Mouse (Mus musculus): ENCODE data around the gene Ccdc58. TPM values are rescaled to one million over a fixed set of nuclear protein-coding genes. Genes with fewer than 3 reads are reported as not detected.
"Not testable (repeated sequence)": the region's sequence is repeated elsewhere in the genome, so short reads cannot be mapped to it uniquely, and the experiment has no call there.

Ccdc58 gene
- polyA plus RNA-seq, 1 experiment: 93.0 TPM

GRCm38 (mm10) chr16:36101526-36101925 is 30.0 kb downstream of the Ccdc58 start:
- H3K27ac ChIP-seq (replicated peaks; ENCODE audit: low read depth, low read length): no peak overlapping the region
- H3K4me1 ChIP-seq (ENCODE audit: control insufficient read depth, insufficient read depth, insufficient read length, low read length): no peaks in the 10 kb centered on the region
- no peak overlapping the region for H3K4me3 ChIP-seq (ENCODE audit: insufficient read depth, low read depth, low read length)

GRCm38 (mm10) chr16:36102211-36102610 is 30.7 kb downstream of the Ccdc58 start:
- Histone ChIP-seq H3K4me1 (ENCODE audit: control insufficient read depth, insufficient read depth, insufficient read length, low read length) (no peaks in the 10 kb centered on the region), H3K27ac (replicated peaks; ENCODE audit: low read depth, low read length) (no peak overlapping the region), H3K4me3 (ENCODE audit: insufficient read depth, low read depth, low read length) (no peak overlapping the region)

DNA sequence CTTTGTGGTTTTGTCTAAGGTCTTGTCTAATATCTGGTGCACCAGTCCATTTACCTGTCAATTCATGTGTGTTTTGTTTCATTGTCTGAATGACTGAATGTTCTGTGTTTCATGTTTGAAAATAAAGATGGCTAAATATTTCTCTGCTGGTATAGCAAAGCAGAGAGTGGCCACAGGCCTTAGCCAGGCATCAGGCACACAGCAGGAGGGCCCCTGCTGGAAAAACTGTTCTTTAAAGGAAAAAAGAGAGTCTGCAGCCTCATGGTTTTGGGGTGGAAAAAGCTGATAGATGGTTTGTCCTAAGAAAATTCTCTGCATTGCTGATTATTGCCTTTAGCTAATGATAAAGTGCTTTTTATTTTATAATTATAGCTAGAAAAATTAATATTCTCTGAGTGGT is 40.0 kb downstream of the Ccdc58 start:
- not testable (repeated sequence) for H3K4me3 ChIP-seq (ENCODE audit: insufficient read depth, low read depth, low read length); H3K4me1 ChIP-seq (ENCODE audit: control insufficient read depth, insufficient read depth, insufficient read length, low read length); H3K27ac ChIP-seq (replicated peaks; ENCODE audit: low read depth, low read length)

DNA sequence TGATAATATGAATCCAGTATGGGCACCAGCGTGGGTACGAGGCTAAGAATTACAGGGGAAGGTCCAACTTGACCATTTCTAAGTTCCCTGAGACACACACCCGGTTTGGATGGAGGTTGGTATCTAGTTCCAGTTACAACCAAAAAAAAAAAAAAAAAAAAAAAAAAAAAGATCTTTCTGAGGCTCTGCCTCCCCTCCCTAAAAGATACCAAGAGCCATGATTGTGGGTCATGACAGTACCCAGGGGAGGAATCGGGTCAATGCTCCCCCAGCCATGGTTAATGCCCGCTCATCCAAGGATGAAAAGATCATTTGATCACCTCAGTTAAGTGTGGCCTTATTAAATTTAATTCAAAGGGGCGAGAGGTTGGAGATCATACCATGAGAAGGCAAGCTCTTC is 44.3 kb downstream of the Ccdc58 start:
- H3K4me1 ChIP-seq (ENCODE audit: control insufficient read depth, insufficient read depth, insufficient read length, low read length); H3K27ac ChIP-seq (replicated peaks; ENCODE audit: low read depth, low read length); H3K4me3 ChIP-seq (ENCODE audit: insufficient read depth, low read depth, low read length): not testable (repeated sequence)

DNA sequence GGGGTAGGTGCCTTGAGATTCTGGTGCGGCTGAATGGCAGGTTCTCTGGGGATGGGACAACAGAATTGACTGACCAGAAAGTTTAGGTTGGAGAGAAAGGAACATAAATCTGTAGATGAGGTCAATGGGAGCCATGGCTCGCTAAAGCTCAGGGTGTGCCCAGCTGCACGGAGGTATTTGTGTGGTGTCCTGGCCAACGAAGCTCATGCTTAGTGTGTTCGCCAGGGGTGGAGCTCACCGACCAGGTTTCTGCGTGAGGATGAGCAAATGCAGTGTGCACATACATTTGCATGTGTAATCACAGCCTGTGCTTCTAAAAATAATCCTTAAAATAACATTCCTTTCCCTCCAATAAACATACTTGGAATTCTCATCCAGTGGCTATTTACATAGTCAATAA is 56.6 kb downstream of the Ccdc58 start:
- no peak overlapping the region for H3K4me3 ChIP-seq (ENCODE audit: insufficient read depth, low read depth, low read length)

DNA sequence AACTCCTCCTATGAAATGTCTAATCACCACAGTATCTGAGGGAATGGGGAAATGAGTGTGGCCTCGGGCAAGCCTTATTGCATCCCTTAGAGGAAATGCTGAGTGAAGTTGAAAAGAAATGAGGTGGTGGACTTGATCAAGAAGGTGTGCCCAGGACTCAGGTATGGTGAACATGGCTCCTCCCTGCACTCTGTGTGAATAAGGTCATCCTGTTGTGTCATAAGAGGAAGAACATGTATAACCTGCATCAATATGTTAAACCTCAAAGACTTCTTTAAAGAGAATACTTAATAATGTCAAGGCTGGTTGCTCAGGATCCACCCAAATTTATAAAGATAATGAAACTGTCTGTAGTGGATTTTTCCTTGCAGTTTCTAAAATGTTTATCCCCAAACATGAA is 59.7 kb downstream of the Ccdc58 start, which contains the start of gene Csta1:
Csta1 (minus strand) TSS at position 101 of the 400 bp plus-strand sequence.
- Histone ChIP-seq H3K27ac (replicated peaks; ENCODE audit: low read depth, low read length) (no peak within 1 kb of the TSS), H3K4me1 (ENCODE audit: control insufficient read depth, insufficient read depth, insufficient read length, low read length) (no peaks in the 10 kb centered on the region), H3K4me3 (ENCODE audit: insufficient read depth, low read depth, low read length) (no peak within 1 kb of the TSS)

More for the DNA sequence above, 56.6 kb downstream of the Ccdc58 start:
- Histone ChIP-seq H3K4me1 (ENCODE audit: control insufficient read depth, insufficient read depth, insufficient read length, low read length) (no peaks in the 10 kb centered on the region), H3K27ac (replicated peaks; ENCODE audit: low read depth, low read length) (no peak overlapping the region)

DNA sequence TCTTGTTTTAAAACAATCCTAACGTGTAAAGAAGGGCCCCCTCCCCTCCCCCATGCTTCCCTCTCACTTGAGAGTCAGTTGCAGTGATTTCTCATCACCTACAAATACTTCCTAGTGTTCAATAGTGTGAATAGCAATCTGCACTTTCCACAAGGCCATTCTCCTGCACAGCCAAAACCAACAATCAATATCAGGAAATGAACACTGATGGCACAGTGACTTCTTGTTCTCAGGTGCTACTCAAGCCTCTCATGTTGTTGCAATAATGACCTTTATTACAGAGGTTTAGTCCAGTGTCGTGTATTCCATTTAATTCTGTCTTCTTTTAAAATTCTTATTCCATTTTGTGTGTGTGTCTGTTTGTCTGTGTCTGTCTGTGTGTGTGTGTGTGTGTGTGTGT is 66.7 kb downstream of the Ccdc58 start:
- Histone ChIP-seq H3K4me1 (ENCODE audit: control insufficient read depth, insufficient read depth, insufficient read length, low read length) (no peaks in the 10 kb centered on the region), H3K27ac (replicated peaks; ENCODE audit: low read depth, low read length) (no peak overlapping the region), H3K4me3 (ENCODE audit: insufficient read depth, low read depth, low read length) (no peak overlapping the region)

Other genes with a start within 250 kb of the Ccdc58 start
- gene Parp14, start 200.1 kb upstream of the Ccdc58 start, polyA plus RNA-seq (2012; ENCODE audit: insufficient read depth, insufficient read length, missing spikeins): 4.6 and 5.4 TPM in 2 replicates
- gene Parp9, start 133.2 kb upstream of the Ccdc58 start, polyA plus RNA-seq (2012; ENCODE audit: insufficient read depth, insufficient read length, missing spikeins): 11.6 and 15.7 TPM in 2 replicates
- 6.1 and 6.3 TPM in 2 replicates for gene Dtx3l, start 132.5 kb upstream of the Ccdc58 start, polyA plus RNA-seq (2012; ENCODE audit: insufficient read depth, insufficient read length, missing spikeins)
- 20.4 and 28.2 TPM in 2 replicates for gene Kpna1, start 92.9 kb upstream of the Ccdc58 start, polyA plus RNA-seq (2012; ENCODE audit: insufficient read depth, insufficient read length, missing spikeins)
- gene Wdr5b, start 30.5 kb upstream of the Ccdc58 start, polyA plus RNA-seq (2012; ENCODE audit: insufficient read depth, insufficient read length, missing spikeins): 3.3 and 4.1 TPM in 2 replicates
- gene Fam162a, start 91 bp upstream of the Ccdc58 start, polyA plus RNA-seq (2012; ENCODE audit: insufficient read depth, insufficient read length, missing spikeins): 372 and 403 TPM in 2 replicates
- gene Csta1, start 59.6 kb downstream of the Ccdc58 start, polyA plus RNA-seq (2012; ENCODE audit: insufficient read depth, insufficient read length, missing spikeins): not detected in 2 replicates
- gene Stfa2l1, start 85.1 kb downstream of the Ccdc58 start, polyA plus RNA-seq (2012; ENCODE audit: insufficient read depth, insufficient read length, missing spikeins): not detected in 2 replicates
- not detected in 2 replicates for gene Gm5483, start 112.5 kb downstream of the Ccdc58 start, polyA plus RNA-seq (2012; ENCODE audit: insufficient read depth, insufficient read length, missing spikeins)
- not detected in 2 replicates for gene Gm5416, start 138.7 kb downstream of the Ccdc58 start, polyA plus RNA-seq (2012; ENCODE audit: insufficient read depth, insufficient read length, missing spikeins)
- gene 2010005H15Rik, start 149.8 kb downstream of the Ccdc58 start, polyA plus RNA-seq (2012; ENCODE audit: insufficient read depth, insufficient read length, missing spikeins): not detected in 2 replicates
- gene Stfa1, start 205.3 kb downstream of the Ccdc58 start, polyA plus RNA-seq (2012; ENCODE audit: insufficient read depth, insufficient read length, missing spikeins): not detected in 2 replicates

Data from brown adipose tissue, adult 24 weeks (tissue).